Mouse (Mus musculus) hematopoietic stem cell, adult 5-6 weeks (primary cell): Measurements from ENCODE around the gene Vwa8. TPM values are rescaled to one million over a fixed set of nuclear protein-coding genes. Genes with fewer than 3 reads are reported as not detected.

Experiments used
- ATAC-seq, 2 experiments: fragments of 125-278 bp in 1 of 2; replicated peaks in 1 of 2; 2 replicates each; pipeline ENCODE4 v1.8.0; 2016 to 2017; ENCODE audit warnings: inconsistent platforms in 2 of 2, mild to moderate bottlenecking in 2 of 2, moderate number of reproducible peaks in 2 of 2, low read depth in 1 of 2, moderate TSS enrichment in 1 of 2; ENCODE audit not compliant: low FRiP score in 2 of 2, poor library complexity in 2 of 2, severe bottlenecking in 2 of 2, insufficient read depth in 1 of 2, low TSS enrichment in 1 of 2
- total RNA-seq: library from RNA; stranded (forward); fragments of 172-1452, 232-1000 nt; gene quantifications from 2 replicates; pipeline ENCODE4 v1.2.3, GENCODE M21; 2017

Gene Vwa8
- total RNA-seq, 1 experiment from 2014 or later = 34.7 TPM

DNA sequence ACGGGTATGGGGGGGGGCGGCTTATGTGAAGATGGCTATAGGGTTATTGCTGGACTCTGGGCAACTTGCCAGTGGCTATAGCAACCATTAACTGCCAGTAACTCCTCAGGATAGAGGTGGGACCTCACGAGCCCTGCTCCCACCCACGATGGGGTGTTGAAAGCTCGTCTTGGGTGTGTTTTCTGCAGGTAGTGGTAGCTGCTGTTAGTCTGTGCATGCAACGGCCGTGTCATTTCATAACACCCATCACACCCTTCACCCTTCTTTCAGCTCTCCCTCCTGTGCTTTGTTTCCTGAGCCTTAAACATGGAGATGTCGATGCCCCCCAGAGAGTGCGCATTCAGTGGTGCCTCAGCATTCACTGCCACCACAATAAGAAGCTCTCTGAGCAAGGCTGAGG, 329.4 kb downstream of the Vwa8 start:
- ATAC-seq = no peak

- no peak for ATAC-seq
These were observed 331.4 kb downstream of the Vwa8 start for GRCm38 (mm10) chr14:79180078-79180730.

GRCm38 (mm10) chr14:79181748-79182147, 332.9 kb downstream of the Vwa8 start:
- ATAC-seq = no peak

GRCm38 (mm10) chr14:79182801-79183200, 333.9 kb downstream of the Vwa8 start:
- no peak for ATAC-seq

GRCm38 (mm10) chr14:79183261-79183660, 334.4 kb downstream of the Vwa8 start:
- ATAC-seq = no peak

DNA sequence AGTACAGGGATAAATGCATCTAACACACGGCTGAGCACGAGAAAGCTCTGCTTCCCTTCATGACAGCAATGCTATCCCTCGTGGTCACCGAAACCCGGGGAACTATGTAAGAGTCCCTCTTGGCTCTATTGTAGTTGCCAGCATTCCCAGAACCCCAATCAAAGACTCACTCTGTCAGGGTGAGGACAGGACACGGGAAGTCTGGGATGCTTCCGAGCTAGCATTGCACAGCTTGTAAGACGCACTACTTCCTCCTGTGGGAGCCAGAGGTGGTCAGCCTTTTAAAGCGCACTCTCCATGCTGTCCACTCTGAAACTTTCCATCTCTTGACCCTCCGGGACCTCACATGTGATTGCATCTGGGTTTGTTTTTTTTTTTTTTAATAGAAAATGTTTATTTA, 335.2 kb downstream of the Vwa8 start:
- ATAC-seq = no peak

DNA sequence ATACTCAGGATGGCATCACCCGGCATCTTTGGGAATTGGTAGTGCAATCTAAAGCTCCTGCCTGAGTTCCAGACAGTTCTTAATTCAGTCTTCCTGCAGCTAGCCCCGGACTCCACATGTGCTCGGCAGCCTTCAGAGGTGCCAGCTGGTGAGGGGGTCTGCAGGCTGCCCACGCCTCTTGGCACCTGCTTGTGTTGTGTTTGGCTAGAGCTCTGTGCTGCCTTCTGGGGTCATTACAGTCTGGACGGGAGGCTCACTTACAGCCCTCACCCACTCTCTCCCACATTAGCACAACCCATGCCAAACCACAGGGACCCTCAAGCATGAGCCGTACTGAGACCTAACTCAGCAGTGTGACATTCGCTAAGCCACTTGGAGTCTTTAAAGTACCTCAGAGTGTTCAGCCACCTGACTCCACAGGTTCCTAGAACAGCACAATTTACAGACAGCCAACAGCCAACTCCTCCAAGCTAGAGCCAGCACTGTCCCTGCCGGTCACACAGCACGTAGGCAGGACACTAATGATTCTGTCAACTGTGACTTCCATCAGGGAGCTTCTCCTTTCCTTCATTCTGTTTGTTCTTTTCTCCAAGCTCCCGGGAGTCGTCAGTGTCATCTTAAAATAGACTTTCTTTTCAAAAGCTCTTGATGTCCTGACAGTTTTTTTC, 336.3 kb downstream of the Vwa8 start:
- ATAC-seq = no peak

DNA sequence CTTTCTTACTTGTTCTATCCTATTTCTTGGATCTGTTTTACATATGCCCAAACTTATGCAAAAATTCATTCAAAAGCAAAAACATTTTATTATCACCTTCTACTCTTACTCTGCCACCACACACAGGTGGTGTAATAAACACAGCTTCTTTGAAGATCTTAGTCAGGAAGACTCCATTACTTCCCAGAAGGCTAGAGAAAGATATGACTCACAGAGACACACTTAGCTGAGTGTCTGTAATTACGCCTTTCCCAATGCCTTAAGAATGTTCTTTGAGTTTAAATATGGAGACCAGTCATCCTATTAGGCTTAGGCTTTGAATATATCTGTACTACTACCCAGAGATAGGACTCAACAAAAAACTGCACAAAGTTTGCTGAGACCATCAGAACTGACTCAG, 338.1 kb downstream of the Vwa8 start:
- no peak for ATAC-seq

DNA sequence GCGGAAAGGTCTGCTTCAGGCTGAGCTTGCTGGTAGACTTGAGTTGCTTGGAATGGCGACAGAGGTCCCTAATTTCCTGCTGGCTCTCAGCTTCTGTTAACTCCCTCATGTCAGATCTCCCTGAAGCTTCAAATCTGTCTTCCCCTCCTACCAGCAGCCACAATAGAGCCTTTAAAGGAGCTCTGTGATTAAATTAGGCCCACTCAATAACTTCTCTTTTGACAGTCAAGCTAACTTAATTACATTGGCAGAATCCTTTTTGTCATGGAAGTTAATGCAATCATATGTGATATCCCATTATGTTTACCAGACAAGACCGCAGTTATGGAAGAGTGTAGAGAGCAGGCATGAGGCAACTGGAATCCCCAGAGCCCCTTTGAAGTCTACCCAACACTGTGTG, 347.9 kb downstream of the Vwa8 start:
- no peak for ATAC-seq

DNA sequence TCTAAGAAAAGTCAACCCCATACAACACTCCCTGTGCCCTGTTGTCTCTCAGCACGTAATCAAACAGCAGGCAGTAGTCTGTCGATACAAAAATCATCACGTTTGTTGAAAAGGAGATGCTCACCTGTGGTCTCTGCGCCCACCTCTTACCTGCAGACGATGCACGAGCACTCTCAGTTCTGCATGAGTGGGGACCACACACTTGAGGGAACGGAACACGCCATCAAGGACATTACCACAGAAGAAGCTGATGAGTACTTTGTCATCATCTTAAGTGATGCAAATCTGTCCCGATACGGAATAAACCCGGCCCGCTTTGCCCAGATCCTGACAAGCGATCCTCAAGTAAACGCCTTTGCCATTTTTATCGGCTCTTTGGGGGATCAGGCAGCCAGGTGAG, 349.2 kb downstream of the Vwa8 start:
- no peak for ATAC-seq

GRCm38 (mm10) chr14:79200133-79200891, 351.5 kb downstream of the Vwa8 start:
- ATAC-seq = peak; percentile 84 to 90

DNA sequence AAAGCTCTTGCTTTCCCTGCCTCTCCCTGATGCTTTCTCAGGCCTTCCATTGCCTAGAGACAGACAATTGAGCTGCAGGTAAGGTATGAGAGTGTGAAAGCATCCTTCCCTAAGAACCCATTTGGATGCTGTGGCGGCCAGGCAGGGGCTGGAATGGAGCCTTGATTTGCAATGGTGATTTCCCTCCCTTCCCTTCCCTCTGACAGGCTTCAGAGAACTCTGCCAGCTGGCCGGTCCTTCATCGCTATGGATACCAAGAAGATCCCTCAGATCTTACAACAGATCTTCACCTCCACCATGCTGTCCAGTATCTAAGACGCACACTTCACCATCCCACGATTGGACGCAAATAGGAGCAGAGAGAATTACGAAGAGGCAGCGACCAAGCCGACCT, 352.0 kb downstream of the Vwa8 start:
- no peak for ATAC-seq

DNA sequence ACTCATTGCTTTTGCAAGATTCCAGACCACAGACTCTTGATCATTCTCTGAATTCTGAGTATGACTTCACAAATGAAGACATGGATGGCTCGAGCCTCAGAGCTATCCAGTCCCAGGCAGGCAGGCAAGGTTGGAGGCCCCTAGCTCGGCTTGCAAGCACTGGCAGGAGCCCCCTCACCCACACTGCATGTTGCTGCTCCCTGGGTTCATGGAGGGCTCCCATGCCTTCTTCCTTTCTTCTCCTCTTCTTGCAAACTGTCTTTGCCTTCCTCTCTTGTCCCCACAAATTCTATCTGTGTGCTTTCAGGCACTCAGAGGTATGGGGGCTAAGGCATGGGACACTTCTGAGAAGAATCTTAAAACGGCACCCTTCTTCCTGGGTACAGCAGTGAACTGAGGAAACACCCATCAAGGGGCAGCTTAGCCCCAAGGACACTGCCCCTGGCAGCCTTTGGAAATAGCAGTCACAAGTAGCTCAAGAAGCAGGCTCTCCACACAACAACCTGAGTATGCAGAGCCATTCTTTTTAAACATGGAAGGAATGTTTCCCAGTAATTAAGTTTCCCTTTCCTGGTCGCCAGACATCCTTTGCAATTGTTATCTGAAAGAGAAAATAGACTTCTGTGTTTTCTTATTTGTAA, 354.0 kb downstream of the Vwa8 start:
- no peak for ATAC-seq

DNA sequence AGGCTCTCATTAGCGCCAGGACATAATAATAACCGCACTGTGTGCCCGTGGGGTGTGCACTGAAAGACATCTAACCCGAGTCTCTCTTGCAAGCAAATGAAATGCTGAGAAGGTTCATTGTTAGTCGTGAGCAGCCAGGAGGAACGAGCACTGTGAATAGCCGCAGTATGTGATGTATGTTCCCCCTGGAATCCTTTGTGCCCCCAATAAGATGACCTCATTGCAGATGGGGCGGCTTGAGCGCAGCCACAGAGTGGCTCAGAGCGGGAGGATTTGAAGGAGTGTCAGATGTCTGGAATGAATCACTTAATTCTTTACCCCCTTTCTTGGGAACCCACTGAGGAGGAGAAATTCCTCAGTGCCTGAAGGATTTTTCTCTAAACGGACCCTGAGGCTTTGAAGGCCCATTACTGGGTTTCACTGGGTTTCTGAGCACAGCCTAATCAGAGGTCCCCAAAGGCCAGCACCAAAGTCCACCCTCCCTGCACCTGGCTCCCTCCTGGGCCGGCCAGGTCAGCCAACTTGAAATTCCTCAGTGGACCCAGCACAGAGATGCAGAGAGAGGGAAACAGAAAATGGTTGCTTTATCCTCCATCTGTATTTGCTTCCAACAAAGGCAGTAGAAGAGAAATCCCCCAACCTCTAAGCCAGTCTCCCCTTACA, 354.8 kb downstream of the Vwa8 start:
- no peak for ATAC-seq

DNA sequence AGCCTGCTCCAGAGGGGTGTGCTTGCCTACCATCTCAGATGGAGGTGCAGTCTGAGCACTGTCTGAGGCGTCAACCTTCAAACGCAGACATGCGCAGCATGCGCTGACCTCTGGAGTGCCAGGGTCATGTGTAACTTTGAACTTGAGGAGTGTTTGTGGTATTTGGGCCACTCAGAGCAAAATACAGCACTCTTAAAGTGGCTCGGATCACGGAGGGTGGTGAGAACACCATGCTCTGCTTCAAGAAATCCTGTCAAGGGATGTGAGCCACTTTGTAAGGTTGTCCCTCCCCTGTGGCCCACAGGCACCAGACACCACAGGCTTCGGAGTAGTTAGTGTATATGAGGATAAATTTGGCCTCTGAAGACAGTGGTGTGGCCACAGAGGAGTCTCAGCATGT, 356.0 kb downstream of the Vwa8 start:
- no peak for ATAC-seq

DNA sequence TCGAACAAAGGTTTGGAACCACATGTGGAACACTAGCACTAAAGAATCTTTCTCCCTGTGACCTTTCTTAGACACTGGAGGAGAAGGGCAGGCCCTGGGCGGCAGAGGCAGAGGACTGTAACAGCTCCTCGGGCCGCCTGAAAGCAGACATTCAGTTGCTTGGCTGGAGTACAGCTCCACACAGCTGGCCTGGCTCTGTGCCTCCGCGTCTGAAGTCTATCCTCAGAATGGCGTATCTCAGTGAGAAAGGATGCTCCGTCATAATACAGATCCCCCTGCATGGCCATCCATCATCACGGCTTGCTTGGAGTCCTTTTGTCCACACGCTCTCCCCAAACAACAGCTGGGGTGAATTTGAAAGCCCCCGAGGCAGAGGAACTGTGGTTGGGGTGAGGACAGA, 357.4 kb downstream of the Vwa8 start:
- ATAC-seq = no peak

DNA sequence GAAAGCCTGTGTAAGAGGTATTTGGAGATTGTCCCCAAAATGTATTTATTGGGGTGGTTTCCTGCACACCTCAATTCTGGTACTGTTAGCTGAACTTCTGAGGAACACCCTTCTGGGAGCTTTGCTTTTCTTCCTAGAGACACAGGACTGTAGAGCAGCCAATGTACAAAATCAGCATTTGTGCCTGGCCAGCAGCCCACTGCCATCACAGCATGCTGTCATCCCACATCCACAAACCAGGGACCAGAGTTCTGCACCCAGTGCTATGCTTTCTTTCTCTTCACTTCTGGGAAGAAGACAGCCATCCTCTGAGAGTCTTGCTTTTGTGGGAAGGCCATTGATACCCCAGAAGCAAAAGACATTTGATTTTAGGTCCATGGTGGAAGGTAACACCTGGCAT, 359.6 kb downstream of the Vwa8 start:
- no peak for ATAC-seq

- ATAC-seq = no peak
These were observed 361.0 kb downstream of the Vwa8 start for GRCm38 (mm10) chr14:79209813-79210212.
